Mouse (Mus musculus) heart, embryonic 10.5 days (tissue): Measurements from ENCODE around the gene Frmd4a. TPM values are rescaled to one million over a fixed set of nuclear protein-coding genes. Genes with fewer than 3 reads are reported as not detected.
"Not testable (repeated sequence)": the region's sequence is repeated elsewhere in the genome, so short reads cannot be mapped to it uniquely, and the experiment has no call there.

Source experiments
- DNase-seq: peaks from one replicate; pipeline ENCODE4 v3.0.0-alpha.2; 2017; ENCODE audit warnings: low spot score
- H3K27ac ChIP-seq: fragments of 300-500 bp; sonication (generic); 2 replicates; pipeline ENCODE4 v1.5.1; 2016; ENCODE audit warnings: mild to moderate bottlenecking
- H3K27me3 ChIP-seq: fragments of 300-500 bp; sonication (generic); 2 replicates; pipeline ENCODE4 v1.6.1; 2016; ENCODE audit warnings: mild to moderate bottlenecking; ENCODE audit not compliant: poor library complexity, insufficient read depth, severe bottlenecking
- H3K36me3 ChIP-seq: fragments of 300-500 bp; sonication (generic); 2 replicates; pipeline ENCODE4 v1.6.1; 2016; ENCODE audit warnings: mild to moderate bottlenecking, moderate library complexity
- H3K4me1 ChIP-seq: fragments of 300-500 bp; sonication (generic); 2 replicates; pipeline ENCODE4 v1.6.1; 2016; ENCODE audit warnings: mild to moderate bottlenecking
- H3K4me3 ChIP-seq: fragments of 300-500 bp; sonication (generic); 2 replicates; pipeline ENCODE4 v1.5.1; 2016; ENCODE audit warnings: mild to moderate bottlenecking, moderate library complexity
- H3K9me3 ChIP-seq: fragments of 300-500 bp; sonication (generic); 2 replicates; pipeline ENCODE4 v1.6.1; 2016; ENCODE audit warnings: mild to moderate bottlenecking, moderate library complexity
- whole genome bisulfite sequencing: fragments of 180-500 bp; shearing (Covaris S2); methylation state at CpG from one replicate; pipeline ENCODE4 v1.1.7; 2016; 5-methylcytosine and 5-hydroxymethylcytosine counted together
- polyA plus RNA-seq: library from polyadenylated mRNA; unstranded; fragments of >200 nt; fragmentation: Nextera tagmentation; extraction: Ambion mirVana; gene quantifications from 2 replicates; pipeline ENCODE4 v1.2.1, GENCODE M21; 2016

Gene Frmd4a
- polyA plus RNA-seq, 1 experiment from 2014 or later: 29.4 TPM

- peak overlapping the region; percentile 41; the same call in 1 of the 2 replicates for H3K4me3 ChIP-seq
- peak; percentile 83 for DNase-seq
- no peaks in the 10 kb centered on the region for H3K9me3 ChIP-seq
- no peaks in the 10 kb centered on the region for H3K27me3 ChIP-seq
- H3K4me1 ChIP-seq: peaks cover 42% of the 10 kb centered on the region
- no peaks in the 10 kb centered on the region for H3K36me3 ChIP-seq
- H3K27ac ChIP-seq: peak overlapping the region; percentile 69
- 24% methylated on average over 10 of the region's 10 CpGs for WGBS
Observed at GRCm38 (mm10) chr2:4232761-4233322, 215.3 kb downstream of the Frmd4a start.

DNA sequence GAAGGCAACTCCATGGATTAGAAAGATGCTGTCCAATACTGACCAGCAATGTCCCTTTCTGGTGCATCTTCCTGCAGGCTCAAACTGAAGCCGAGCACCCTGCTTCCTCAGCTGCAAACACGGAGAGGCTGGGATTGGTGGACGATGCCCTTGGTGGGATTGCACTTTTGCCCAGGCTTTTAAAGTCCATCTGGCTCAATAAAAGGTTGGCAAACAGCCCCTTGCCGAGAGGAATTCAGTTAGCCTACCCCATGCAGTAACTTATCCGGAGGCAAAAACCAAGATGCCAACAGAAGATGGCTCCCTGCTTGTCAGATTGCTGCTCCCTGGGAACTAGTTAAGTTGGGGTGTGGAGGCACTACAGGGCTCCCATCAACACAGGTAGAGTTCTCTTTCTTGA lies 220.2 kb downstream of the Frmd4a start:
- no peaks in the 10 kb centered on the region for H3K36me3 ChIP-seq
- DNase-seq: no peak
- 89% methylated on average over 5 of the region's 5 CpGs for WGBS
- no peaks in the 10 kb centered on the region for H3K9me3 ChIP-seq
- no peak overlapping the region for H3K4me3 ChIP-seq
- H3K4me1 ChIP-seq: peaks cover 11% of the 10 kb centered on the region
- no peak overlapping the region for H3K27ac ChIP-seq
- H3K27me3 ChIP-seq: no peaks in the 10 kb centered on the region

DNA sequence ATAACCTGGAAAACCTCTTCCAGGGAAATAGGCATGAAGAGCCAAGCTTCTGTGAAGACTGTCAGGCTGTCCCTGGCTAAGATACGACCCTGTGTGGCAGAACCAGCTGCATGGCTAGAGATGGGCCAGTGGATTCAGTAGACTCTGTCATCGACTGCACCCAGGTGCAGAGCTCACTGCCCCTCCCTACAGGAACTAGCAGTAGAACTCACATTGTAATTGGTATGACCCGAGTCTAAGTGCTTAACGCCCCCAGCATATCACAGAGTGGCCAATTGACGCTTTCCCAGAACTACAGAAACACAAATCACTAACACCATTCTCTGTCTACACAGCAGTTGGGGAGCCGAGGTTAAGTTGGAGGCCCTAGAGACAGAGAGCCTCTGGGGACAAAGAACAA lies 232.2 kb downstream of the Frmd4a start:
- 43% methylated on average over 6 of the region's 6 CpGs for WGBS
- Histone ChIP-seq H3K36me3 (no peaks in the 10 kb centered on the region), H3K4me3 (no peak overlapping the region), H3K9me3 (no peaks in the 10 kb centered on the region), H3K27me3 (no peaks in the 10 kb centered on the region; the same call in 1 of the 2 replicates), H3K4me1 (peaks cover 23% of the 10 kb centered on the region), H3K27ac (no peak overlapping the region)
- no peak for DNase-seq

DNA sequence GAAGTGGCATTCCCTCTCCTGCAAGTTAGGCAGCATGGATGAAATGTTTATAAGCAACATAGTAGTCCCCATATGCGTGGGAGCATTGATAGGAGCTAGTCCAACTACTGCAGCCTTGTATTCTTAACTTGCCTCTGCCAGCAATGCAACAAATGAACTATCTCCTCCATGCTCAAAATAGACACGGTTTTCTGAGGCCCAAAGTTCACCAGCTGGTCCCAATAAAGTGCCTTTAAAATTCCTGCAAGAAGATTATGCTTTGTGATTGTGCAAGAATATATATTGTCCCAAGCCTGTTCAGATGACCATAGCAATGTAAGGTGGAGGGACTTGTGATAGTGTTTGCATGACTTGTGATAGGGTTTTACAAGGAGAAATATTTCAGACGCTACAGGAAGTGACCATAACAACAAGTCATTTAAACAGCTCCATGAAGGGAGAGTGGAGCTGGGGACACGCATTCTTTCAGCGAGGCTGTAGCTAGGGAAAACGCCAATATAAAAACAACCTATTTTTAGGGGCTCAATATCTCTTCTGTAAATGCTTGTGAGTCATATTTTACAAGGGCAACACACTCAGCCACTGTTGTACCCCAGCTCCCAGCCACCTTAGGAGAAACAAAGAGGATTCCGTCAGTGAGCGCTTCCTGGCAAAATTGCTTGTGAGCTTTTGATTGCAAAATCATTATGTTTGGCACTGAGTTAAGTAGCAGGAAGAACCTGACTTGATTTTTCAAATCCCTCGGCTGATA lies 235.2 kb downstream of the Frmd4a start:
- Histone ChIP-seq H3K36me3 (no peaks in the 10 kb centered on the region), H3K9me3 (no peaks in the 10 kb centered on the region), H3K4me1 (peaks cover 23% of the 10 kb centered on the region), H3K27ac (peak overlapping the region; percentile 76), H3K27me3 (no peaks in the 10 kb centered on the region; the same call in 1 of the 2 replicates), H3K4me3 (0 out of 2 replicates have a peak overlapping the region, but pooled peaks have one; percentile 5)
- WGBS: 35% methylated on average over 9 of the region's 9 CpGs
- DNase-seq: no peak

- Histone ChIP-seq H3K9me3 (no peaks in the 10 kb centered on the region), H3K27ac (peak overlapping the region; percentile 76), H3K27me3 (no peaks in the 10 kb centered on the region), H3K4me3 (no peak overlapping the region), H3K36me3 (no peaks in the 10 kb centered on the region), H3K4me1 (peaks cover 23% of the 10 kb centered on the region)
- WGBS: 16% methylated on average over 4 of the region's 4 CpGs
- peak; percentile 83 for DNase-seq
Observed at GRCm38 (mm10) chr2:4253348-4253747, 235.8 kb downstream of the Frmd4a start.

GRCm38 (mm10) chr2:4254083-4254482 lies 236.6 kb downstream of the Frmd4a start:
- DNase-seq: no peak
- Histone ChIP-seq H3K27me3 (no peaks in the 10 kb centered on the region), H3K4me3 (no peak overlapping the region), H3K36me3 (no peaks in the 10 kb centered on the region), H3K4me1 (peaks cover 23% of the 10 kb centered on the region), H3K9me3 (no peaks in the 10 kb centered on the region), H3K27ac (peak overlapping the region; percentile 76; the same call in 1 of the 2 replicates)
- WGBS: 82% methylated on average over 5 of the region's 5 CpGs

- Histone ChIP-seq H3K4me3 (no peak overlapping the region), H3K27me3 (no peaks in the 10 kb centered on the region), H3K27ac (no peak overlapping the region), H3K4me1 (peaks cover 28% of the 10 kb centered on the region), H3K36me3 (no peaks in the 10 kb centered on the region), H3K9me3 (no peaks in the 10 kb centered on the region)
- 86% methylated on average over 2 of the region's 2 CpGs for WGBS
- DNase-seq: no peak
Observed at GRCm38 (mm10) chr2:4256242-4256641, 238.7 kb downstream of the Frmd4a start.

DNA sequence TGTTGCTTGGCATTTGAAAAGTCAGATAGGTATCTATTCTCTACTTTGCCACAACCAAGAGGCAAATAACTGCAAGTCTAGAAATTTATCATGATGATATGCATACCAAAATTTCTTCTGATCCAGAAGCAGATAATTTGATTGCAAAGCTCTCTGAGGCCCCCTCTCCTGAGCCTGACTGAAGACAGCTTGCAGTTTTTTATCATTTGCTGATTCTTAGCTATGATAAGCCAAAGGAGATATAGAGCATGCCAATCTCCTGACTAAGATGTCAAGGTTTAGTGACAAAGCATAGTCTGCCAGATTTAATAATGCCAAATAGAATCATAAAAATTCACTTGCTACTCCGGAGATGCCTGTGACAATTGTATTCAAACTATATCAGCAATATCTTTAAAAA lies 240.1 kb downstream of the Frmd4a start:
- 88% methylated on average over 1 of the region's 1 CpGs for WGBS
- no peak overlapping the region for H3K27ac ChIP-seq
- no peaks in the 10 kb centered on the region for H3K27me3 ChIP-seq
- no peak overlapping the region for H3K4me3 ChIP-seq
- H3K4me1 ChIP-seq: peaks cover 20% of the 10 kb centered on the region
- DNase-seq: no peak
- no peaks in the 10 kb centered on the region for H3K36me3 ChIP-seq
- H3K9me3 ChIP-seq: no peaks in the 10 kb centered on the region

DNA sequence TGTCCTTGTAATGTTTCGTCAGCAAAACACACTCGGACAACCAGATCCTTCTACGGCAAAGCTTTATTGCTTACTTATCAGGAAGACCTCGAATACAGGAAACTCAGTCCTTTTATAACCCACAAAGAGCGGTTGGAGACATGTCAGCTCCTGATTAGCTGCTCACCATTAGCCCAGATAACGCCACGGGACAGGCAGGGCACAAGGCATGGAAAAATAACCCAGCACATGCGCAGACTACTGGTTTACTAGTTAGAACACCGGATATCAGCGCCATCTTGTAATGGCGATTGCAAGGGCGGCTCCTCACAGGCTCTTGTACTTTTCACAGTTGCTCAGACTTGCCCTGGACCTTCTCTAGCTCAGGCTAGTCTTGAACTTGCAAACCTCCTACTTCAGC lies 241.3 kb downstream of the Frmd4a start:
- H3K27me3 ChIP-seq, H3K36me3 ChIP-seq, H3K4me3 ChIP-seq, DNase-seq, H3K9me3 ChIP-seq, H3K4me1 ChIP-seq, H3K27ac ChIP-seq: not testable (repeated sequence)
- 76% methylated on average over 12 of the region's 12 CpGs for WGBS

DNA sequence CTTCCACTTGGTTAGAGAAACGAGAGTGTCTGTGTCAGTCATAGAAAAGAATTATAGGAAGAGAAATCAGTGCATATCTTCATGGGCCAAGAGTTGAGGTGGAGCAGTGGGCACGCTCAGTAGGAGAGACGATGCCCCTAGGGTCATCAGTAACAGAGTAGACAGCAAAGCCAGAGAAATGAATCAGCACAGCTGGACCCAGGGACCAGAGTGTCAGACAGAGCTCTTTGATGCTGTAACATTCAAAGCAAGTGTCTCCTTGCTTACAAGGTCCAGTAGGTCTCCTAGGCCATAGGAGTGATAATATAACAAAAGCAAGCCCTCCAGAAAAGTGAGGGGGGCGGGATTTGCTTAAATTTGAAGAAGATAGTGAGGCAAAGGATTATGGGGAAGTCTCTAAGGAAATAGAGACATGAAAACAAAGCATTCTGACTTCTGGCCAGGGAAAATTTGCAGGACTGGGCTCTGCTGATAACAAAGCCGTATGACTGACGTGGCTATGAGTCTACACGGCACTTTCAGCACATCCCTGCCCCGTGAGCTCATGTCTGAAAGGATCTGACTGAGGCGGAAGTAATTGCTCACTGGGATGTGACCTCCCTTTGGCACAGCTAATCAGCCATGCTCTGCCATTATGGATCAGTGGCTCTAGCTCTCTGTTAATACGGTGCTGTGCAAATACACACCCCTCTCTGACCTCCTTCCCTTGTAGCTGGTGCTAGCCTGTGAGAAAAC lies 243.0 kb downstream of the Frmd4a start:
- Histone ChIP-seq H3K4me3 (no peak overlapping the region), H3K9me3 (no peaks in the 10 kb centered on the region), H3K27me3 (no peaks in the 10 kb centered on the region), H3K4me1 (peaks cover 9% of the 10 kb centered on the region), H3K36me3 (no peaks in the 10 kb centered on the region), H3K27ac (no peak overlapping the region; the same call in 1 of the 2 replicates)
- WGBS: 47% methylated on average over 10 of the region's 10 CpGs
- DNase-seq: no peak

GRCm38 (mm10) chr2:4262667-4263066 lies 245.2 kb downstream of the Frmd4a start:
- no peak for DNase-seq
- no peaks in the 10 kb centered on the region for H3K27me3 ChIP-seq
- H3K27ac ChIP-seq: no peak overlapping the region
- no peaks in the 10 kb centered on the region for H3K9me3 ChIP-seq
- peaks cover 9% of the 10 kb centered on the region for H3K4me1 ChIP-seq
- 68% methylated on average over 3 of the region's 3 CpGs for WGBS
- no peak overlapping the region for H3K4me3 ChIP-seq
- no peaks in the 10 kb centered on the region for H3K36me3 ChIP-seq

GRCm38 (mm10) chr2:4267377-4267776 lies 249.9 kb downstream of the Frmd4a start:
- 83% methylated on average over 7 of the region's 7 CpGs for WGBS
- Histone ChIP-seq H3K36me3 (no peaks in the 10 kb centered on the region), H3K9me3 (no peaks in the 10 kb centered on the region), H3K4me3 (no peak overlapping the region), H3K4me1 (no peaks in the 10 kb centered on the region), H3K27ac (no peak overlapping the region), H3K27me3 (no peaks in the 10 kb centered on the region)
- no peak for DNase-seq

GRCm38 (mm10) chr2:4282777-4283176 lies 265.3 kb downstream of the Frmd4a start:
- Histone ChIP-seq H3K9me3 (no peaks in the 10 kb centered on the region), H3K4me1 (peaks cover 19% of the 10 kb centered on the region), H3K27ac (peak overlapping the region; percentile 52; the same call in 1 of the 2 replicates), H3K27me3 (no peaks in the 10 kb centered on the region), H3K36me3 (no peaks in the 10 kb centered on the region), H3K4me3 (no peak overlapping the region)
- WGBS: 42% methylated on average over 5 of the region's 5 CpGs
- DNase-seq: peak; percentile 87
